Mouse (Mus musculus): ENCODE measurements around the gene S100a5.

The S100a5 gene

DNA sequence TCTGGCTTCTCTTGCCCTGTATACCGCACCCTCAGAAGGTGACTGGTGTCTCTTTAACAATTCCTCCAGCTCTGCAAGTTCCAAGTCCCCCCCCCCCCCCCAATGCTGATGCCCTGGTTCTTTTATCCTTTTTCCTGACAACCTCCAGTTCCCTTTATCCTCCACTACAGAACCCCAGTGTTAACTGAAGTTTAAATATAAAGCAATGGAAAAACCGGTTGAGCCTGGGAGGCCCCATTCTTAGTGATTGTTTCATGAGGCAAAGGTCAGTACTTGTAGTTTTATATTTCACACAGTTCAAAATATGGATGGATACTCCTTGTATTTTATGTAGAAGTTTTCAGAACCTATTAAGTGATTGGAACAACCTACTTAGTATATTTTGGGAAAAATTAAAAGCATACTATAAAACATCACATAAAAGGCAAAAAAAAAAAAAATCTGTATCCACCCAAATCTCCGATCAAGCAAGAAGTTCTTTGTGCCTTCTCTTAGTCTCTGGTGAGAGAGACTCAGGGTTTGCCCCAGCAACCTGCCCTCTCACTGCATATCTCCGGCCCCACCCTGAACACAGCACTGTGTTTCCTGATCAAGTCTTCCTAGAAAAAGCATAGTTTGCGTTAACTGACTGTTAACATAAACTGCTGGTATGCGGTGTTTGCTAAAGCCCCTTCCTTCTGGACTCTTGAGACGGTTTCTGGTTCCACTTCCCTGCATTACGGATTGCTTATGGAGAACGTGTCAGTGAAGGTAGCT is 18.1 kb downstream of the S100a5 start:
- no peak for DNase-seq (ENCODE audit: low spot score)

DNA sequence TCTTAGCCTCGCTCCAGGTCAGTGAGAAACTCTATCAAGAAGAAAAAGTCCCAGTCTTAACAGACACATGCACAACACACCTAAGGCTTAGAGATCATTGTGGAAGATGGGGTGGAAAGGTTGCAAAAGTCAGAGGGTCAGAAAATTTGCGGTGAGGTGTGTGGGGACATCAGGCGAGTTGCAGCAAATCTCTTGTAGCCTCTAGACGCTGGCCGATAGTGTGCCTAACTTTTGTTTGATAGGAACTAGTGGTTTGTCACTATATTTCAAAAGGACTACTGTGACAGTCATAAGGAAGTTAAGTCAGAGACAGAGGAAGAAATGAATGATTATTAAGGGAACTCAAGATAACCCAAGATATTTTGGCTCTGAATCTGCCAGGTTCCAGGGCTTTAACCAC is 19.0 kb downstream of the S100a5 start:
- no peak for DNase-seq (ENCODE audit: low spot score)

DNA sequence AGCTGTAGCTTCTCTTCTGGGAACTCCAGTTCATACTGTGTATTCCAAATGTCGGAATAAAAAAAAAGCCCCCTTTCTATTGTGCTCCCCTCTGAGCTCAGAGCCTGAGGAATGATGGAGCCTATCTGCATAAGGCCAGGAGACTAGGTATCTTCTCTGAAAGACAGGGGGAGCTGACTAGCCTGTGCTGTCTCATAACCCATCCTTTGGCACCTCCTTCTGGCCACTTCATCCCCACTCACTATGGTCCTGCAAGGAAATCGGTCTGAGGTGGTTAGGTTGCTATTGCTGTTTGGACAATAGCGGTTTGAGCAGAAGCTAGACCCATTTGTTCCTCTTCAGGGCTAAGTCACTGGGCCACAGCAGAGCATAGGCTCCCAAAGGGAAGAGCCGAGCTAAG is 19.5 kb downstream of the S100a5 start:
- no peak for DNase-seq (ENCODE audit: low spot score)

DNA sequence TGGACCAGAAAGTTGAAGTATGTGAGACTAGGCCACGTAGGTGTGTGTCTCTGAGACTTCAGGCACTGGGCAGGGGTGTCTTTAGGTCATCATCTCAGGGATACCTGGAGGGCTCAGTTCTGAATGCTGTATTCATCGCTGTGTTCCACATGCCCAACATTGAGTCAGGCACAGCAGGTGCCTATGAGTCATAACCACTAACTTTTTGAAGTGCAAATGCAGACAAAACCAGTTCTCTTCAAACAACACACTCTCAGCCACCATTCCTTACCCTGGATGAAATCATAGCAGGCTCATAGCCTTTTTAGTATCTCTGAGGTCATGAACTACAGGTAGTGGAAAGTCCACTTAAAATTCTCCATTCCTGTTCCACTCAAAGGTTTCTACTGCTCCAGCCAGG is 21.0 kb downstream of the S100a5 start:
- no peak for DNase-seq (ENCODE audit: low spot score)

DNA sequence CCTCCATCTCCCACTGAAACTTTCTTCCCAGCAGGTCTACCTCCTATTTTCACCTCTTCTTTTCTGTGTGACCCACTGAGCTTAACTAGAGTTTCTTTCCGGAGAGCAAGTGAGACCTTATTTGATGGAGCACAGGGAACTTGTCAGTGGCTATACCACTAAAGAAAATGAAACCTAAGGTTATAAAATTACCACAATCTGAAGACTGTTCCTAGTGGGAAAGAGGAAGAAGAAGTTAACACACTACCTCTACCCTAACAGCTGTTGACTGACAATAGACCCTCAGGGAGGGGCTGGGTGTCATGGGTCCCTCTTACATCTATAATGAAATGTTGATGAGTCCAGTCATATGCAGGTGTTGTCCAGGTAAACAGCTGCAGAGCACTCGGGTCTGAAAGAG is 23.7 kb downstream of the S100a5 start:
- no peak for DNase-seq (ENCODE audit: low spot score)

DNA sequence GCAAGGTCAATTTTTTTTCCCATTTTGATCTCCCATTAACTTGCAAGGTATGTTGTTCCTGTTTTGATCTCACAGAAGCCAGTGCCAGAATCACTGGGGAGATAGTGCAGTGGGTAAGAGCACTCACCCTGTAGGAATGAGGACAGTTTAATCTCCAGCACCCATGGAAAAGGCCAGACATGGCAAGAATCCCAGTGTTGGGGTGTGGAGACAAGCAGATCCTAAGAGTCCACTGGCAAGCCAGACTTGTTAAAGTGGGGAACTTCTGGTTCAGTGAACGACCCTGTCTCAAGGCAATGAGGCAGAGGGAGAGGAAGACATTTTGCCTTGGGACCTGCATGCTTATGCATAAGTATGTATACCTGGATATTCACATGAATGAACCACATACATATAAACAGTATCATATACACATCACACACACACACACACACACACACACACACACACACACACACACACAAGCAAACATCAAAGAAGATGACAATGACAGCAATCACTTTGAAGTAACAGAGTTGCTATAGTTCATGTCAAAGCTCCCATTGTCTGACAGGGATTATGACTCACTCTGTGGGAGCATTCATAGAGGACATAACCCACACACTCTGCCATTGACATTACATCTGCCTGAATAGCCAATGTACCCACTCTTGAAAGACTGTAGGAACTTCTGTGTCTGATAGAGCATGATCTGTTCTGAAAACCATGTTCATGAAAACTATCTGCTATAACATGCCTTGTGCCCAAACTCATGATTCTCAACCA is 30.4 kb downstream of the S100a5 start:
- DNase-seq (ENCODE audit: low spot score): no peak

DNA sequence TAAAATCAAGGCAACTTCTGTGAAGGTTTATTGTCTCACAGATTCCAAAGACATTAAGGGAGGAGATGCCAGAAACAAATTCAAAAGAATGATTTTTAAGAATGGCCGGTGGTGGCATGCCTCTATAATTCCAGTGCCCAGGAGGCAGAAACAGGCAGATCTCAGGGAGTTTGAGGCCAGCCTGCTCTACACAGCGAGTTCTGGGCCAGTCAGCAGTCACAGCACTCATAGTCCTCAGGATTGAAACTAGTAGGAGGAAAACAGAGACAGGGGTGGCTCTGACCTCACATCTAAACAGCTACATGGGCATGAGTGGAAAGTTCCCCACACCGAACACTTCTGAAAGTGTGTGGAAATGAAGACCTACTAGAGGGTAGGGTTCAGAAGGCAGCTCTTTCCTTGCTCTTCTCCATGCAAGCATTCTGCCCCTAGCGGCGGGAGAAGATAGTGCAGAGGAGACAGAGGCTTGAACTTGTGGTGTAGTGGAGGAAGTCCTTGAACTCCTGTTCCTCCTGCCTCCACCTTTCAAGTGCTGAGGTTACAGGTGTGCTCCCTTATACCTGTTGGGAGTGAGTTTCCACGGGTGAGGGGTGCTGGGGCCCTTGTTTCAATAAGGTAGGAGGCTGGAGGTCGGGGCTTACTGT is 31.3 kb downstream of the S100a5 start:
- peak; percentile 51 for DNase-seq (ENCODE audit: low spot score)

DNA sequence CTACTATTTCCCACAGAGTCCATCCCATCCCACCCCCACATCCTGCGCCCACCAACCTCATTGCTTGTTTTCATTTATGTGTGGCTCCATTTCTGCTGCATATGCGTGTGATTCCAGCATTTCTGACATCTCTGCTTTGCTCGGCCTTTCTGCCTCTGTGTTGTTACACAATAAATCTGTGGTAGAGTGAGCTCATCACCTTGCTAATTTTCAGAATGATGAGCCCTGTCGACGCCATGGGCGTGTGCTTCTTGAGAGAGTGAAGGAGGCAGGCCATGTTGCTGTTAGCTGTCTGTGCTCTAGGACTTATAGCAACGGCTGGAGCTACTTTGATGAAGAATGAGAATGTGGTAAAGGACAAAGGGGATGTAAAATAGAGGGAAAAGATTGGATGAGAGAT is 32.7 kb downstream of the S100a5 start:
- no peak for DNase-seq (ENCODE audit: low spot score)

DNA sequence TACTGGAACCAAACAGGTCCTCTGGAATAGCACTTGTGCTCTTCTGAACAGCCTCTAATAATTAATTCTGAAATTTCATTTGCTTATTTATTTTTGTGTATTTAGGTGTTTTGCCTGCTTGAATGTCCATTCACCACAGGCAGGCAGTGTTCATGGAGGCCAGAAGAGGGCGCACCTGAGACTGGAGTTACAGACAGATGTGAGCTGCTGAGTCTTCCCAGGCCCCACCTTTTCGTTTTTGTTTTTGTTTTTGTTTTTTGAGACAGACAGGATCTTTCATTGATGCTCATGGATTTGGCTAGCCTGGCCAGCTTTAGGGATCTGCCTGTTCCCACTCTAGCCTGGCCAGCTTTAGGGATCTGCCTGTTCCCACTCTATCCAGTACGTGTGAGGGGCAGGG is 35.9 kb downstream of the S100a5 start:
- DNase-seq (ENCODE audit: low spot score): peak; percentile 41

DNA sequence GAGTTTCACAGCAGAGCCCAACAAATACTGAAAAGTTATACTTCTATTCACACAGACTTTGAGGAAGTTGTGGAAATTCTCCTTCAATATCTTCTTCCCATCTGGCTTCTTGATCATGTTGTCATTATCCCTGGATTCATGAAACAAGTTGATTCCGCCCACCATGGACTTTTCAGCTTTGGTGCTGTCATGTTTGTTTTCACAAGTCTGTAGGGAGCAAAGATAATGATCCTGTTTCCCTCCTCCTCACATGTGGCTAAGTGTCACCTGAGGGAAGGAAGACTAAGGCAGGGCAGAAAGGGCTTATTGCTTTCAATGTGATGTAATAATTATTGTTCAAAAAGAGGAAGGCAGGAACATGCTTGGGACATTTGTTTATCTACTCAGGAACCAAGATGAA is 39.0 kb downstream of the S100a5 start:
- DNase-seq (ENCODE audit: low spot score): no peak

DNA sequence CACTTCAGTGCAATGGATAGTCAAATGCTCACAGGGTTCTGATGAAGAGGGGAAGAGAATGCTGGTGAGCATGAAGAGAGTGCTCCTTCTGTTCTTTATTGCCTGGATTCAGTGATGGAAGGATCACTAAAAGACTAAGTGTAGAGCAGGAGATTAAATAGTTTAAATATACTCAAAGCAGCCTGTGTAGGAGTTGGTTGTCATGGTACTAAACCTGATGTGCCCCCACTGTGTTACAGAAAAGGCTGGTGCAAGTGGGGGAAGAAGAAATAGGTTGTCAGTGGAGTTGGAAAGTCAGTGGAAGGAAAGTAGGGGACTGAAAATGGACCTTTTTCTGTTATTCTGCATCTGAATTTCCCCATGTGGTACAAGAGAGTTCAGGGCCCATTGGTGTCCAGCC is 40.7 kb downstream of the S100a5 start:
- no peak for DNase-seq (ENCODE audit: low spot score)

DNA sequence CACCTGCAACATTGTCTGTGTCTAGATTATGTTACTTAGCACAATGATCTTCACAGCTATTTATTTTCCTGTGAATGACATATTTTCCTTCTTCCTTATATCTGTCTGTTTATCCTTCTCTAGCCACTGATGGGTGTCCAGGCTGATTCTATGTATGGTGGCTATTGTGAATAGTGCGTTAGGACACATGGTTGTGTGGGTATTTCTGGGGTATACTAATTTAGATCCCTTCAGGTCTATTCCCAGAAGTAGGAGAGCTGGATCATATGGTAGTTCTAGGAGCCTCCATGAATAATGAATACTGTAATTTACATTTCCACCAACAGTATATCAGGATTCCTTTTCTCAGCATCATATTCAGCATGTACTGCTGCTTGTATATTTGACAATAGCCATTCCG is 41.5 kb downstream of the S100a5 start:
- DNase-seq (ENCODE audit: low spot score): no peak

DNA sequence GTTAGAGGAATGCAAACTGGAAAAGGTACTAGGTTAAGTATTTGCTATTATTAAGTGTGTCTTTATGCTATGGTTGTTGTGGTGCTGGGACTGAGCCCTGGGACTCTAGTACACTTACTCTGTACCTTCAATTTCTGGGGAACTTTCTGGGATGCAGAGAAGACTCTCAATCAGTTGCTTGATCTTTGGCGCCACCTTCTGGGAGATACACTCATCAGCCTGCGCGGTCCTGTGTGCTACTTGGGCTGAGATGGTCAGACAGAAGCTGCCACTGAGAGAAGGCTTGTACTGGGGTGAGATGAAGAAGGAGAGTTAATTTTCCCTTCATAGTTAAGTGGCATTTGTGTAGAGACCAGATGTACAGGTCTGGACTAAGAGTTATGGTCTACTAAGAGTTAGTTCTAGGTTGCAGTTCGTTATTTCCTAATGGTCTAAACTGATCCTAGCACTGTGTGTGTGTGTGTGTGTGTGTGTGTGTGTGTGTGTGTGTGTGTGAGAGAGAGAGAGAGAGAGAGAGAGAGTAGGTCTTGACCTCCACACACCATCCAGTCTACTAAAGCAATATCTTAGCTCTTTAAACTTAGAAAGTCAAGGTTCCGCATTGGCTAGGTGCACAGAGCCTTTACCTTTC is 44.7 kb downstream of the S100a5 start:
- peak; percentile 27 for DNase-seq (ENCODE audit: low spot score)

DNA sequence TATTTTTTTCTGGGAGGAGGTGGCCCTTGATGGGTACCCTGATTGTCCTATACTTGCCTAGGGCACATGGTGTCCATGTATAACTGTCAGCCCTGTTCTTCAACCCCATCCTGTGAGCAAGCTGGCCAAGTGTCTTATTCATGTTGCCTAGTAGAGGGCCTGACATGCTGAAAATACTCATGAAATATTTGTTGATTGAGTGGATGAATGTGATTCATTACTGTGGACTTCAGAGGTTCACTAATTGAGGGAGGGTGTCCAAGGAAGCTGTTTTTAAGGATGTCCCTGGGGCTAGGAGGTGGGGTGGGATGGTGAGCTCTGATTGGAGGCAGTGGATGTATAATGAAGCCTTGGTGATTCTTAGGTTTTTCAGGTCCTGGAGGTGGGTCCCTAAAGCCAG is 45.4 kb downstream of the S100a5 start, which contains the start of gene S100a7a:
Gene S100a7a, plus strand, starts transcription at position 301 of the 400 bp plus-strand sequence.
- no peak for DNase-seq (ENCODE audit: low spot score)

DNA sequence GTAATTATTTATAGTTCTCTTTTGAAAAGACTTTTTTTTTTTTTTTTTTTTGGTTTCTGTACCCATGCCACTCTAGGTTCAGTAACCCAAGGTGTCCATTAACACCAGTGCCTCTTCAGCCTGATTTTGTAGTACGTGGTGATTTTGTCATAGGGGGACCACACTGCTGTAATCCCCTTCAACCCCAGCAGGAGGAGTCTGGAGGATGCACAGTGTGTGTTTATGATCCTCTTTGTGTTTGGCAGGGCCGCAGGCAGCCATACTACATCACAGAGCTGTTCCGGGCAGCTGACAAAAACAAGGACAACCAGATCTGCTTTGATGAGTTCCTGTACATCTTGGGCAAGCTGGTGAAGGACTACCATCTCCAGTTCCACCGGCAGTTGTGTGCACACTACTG is 49.1 kb downstream of the S100a5 start:
- no peak for DNase-seq (ENCODE audit: low spot score)

DNA sequence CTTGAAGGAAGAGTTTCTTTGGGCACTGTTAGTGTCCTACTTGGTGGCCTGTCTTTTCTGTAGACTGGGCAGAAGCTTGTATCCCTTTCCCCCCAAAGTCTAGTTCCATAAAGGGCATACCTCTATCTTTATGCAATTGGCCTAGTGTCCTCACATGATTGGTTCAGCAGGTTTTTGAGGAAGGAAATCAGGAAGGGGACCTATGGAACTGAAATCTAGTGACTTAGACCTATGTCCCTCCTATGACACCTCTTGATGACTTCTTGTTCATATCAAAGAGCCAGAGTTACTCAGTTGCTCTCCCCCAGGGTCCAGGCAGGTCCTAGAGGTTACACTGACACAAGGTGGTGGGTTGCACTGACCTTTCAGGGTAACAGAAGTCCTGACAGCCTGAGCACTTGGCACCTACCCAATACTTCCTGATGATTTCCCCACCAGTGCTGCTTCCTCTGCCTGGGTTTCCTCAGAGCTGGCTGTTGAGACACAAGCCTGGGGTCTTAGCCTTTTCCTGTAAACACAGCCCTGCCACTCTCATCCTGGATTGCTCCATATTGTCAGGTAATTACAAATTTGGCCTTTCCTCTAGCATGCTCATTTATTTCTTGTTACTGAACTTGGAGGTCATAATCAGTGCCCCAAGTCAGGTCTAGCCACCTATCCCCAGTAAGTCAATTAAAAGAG is 51.2 kb downstream of the S100a5 start:
- DNase-seq (ENCODE audit: low spot score): no peak
